23 mouse cellular contexts compared by ENCODE assay signal in genomic region chr1:35809341-35809740, GRCm38 (mm10).
"Had no signal": no experiment of that assay in that cellular context is flagged by ENCODE, and none has a peak within 500 bp of the region (broad histone marks: within the 10 kb centered on the region; RNA-seq: fewer than 3 reads in every experiment).

No protein-coding gene starts in this region.

- H3K27me3 ChIP-seq: heart, embryonic 13.5 days; heart, embryonic 15.5 days; hindbrain, embryonic 12.5 days; intestine, embryonic 15.5 days; limb, embryonic 12.5 days; liver, embryonic 13.5 days had no signal

- H3K4me2 ChIP-seq: heart, embryonic 13.5 days; heart, embryonic 15.5 days; hindbrain, embryonic 12.5 days; hindbrain, embryonic 14.5 days; intestine, embryonic 15.5 days; limb, embryonic 12.5 days; liver, embryonic 13.5 days had no signal

- DNase-seq: gastrocnemius, postnatal 25 days; heart, adult 2 months; heart, postnatal 10 days; kidney, adult 18-20 months; kidney, postnatal 10 days; kidney, postnatal 25 days; kidney, postnatal 4 days; liver; liver, embryonic 13.5 days had no signal

- H3K9ac ChIP-seq: heart, embryonic 13.5 days; heart, embryonic 15.5 days; hindbrain, embryonic 12.5 days; hindbrain, embryonic 14.5 days; intestine, embryonic 15.5 days; limb, embryonic 12.5 days; liver, embryonic 13.5 days had no signal

- ATAC-seq: hindbrain, embryonic 16.5 days; inflammation-experienced regulatory T-cells, adult 6 months; intestine, embryonic 15.5 days; intestine, postnatal 0 days had no signal

- H3K9me3 ChIP-seq: heart, embryonic 13.5 days; heart, embryonic 15.5 days; hindbrain, embryonic 10.5 days; hindbrain, embryonic 12.5 days; intestine, embryonic 15.5 days; limb, embryonic 10.5 days; limb, embryonic 12.5 days; liver, embryonic 13.5 days had no signal

- H3K36me3 ChIP-seq: heart, embryonic 13.5 days; heart, embryonic 15.5 days; hindbrain, embryonic 10.5 days; hindbrain, embryonic 12.5 days; intestine, embryonic 15.5 days; limb, embryonic 10.5 days; limb, embryonic 12.5 days; liver, embryonic 13.5 days had no signal

- H3K4me3 ChIP-seq: gastrocnemius, adult 2 months; heart, adult 2 months; heart, embryonic 13.5 days; heart, embryonic 15.5 days; hindbrain, embryonic 10.5 days; hindbrain, embryonic 12.5 days; intestine, embryonic 15.5 days; layer of hippocampus, adult 2 months; left cerebral cortex, adult 2 months; limb, embryonic 10.5 days; limb, embryonic 12.5 days; liver, embryonic 13.5 days had no signal

- H3K4me1 ChIP-seq: intestine, embryonic 15.5 days; liver, embryonic 13.5 days had no signal

- H3K27ac ChIP-seq: gastrocnemius, adult 2 months; heart, adult 2 months; heart, embryonic 13.5 days; heart, embryonic 15.5 days; hindbrain, embryonic 10.5 days; hindbrain, embryonic 12.5 days; hindbrain, embryonic 14.5 days; intestine, embryonic 15.5 days; layer of hippocampus, adult 2 months; left cerebral cortex, adult 2 months; limb, embryonic 10.5 days; limb, embryonic 12.5 days; liver, embryonic 13.5 days had no signal
